Mouse (Mus musculus): Measurements from ENCODE around the gene Tet3. TPM values are rescaled to one million over a fixed set of nuclear protein-coding genes. Genes with fewer than 3 reads are reported as not detected.

Gene Tet3
- polyA plus RNA-seq, 1 experiment = 2.0 TPM

GRCm38 (mm10) chr6:83439119-83439767 lies 19.6 kb downstream of the Tet3 start:
- Histone ChIP-seq H3K36me3 (ENCODE audit: control insufficient read depth, insufficient read depth, low read length) (no peaks in the 10 kb centered on the region), H3K4me3 (ENCODE audit: control insufficient read depth, low read depth, low read length) (no peak overlapping the region), H3K4me1 (ENCODE audit: control insufficient read depth, insufficient read depth, low read length) (peaks cover 17% of the 10 kb centered on the region), H3K27me3 (ENCODE audit: control insufficient read depth, insufficient read depth, low read length) (no peaks in the 10 kb centered on the region), H3K27ac (ENCODE audit: control insufficient read depth, insufficient read depth, low read depth, low read length) (no peak overlapping the region)
- TF ChIP-seq CTCF (IDR thresholded peaks at IDR 0.05; ENCODE audit: control insufficient read depth, insufficient read depth, insufficient replicate concordance, low read depth, low read length) (no peak), POLR2A (IDR thresholded peaks at IDR 0.05; ENCODE audit: control insufficient read depth, low read depth, low read length) (no peak)

GRCm38 (mm10) chr6:83438584-83438983 lies 20.3 kb downstream of the Tet3 start:
- peaks cover 17% of the 10 kb centered on the region for H3K4me1 ChIP-seq (ENCODE audit: control insufficient read depth, insufficient read depth, low read length)
- no peak for TF ChIP-seq CTCF (IDR thresholded peaks at IDR 0.05; ENCODE audit: control insufficient read depth, insufficient read depth, insufficient replicate concordance, low read depth, low read length)
- TF ChIP-seq POLR2A (IDR thresholded peaks at IDR 0.05; ENCODE audit: control insufficient read depth, low read depth, low read length) = no peak
- H3K27ac ChIP-seq (ENCODE audit: control insufficient read depth, insufficient read depth, low read depth, low read length) = no peak overlapping the region
- H3K36me3 ChIP-seq (ENCODE audit: control insufficient read depth, insufficient read depth, low read length) = no peaks in the 10 kb centered on the region
- H3K27me3 ChIP-seq (ENCODE audit: control insufficient read depth, insufficient read depth, low read length) = no peaks in the 10 kb centered on the region
- H3K4me3 ChIP-seq (ENCODE audit: control insufficient read depth, low read depth, low read length) = no peak overlapping the region

- Histone ChIP-seq H3K27me3 (ENCODE audit: control insufficient read depth, insufficient read depth, low read length) (no peaks in the 10 kb centered on the region), H3K36me3 (ENCODE audit: control insufficient read depth, insufficient read depth, low read length) (no peaks in the 10 kb centered on the region), H3K4me3 (ENCODE audit: control insufficient read depth, low read depth, low read length) (no peak overlapping the region), H3K4me1 (ENCODE audit: control insufficient read depth, insufficient read depth, low read length) (peaks cover 17% of the 10 kb centered on the region), H3K27ac (ENCODE audit: control insufficient read depth, insufficient read depth, low read depth, low read length) (no peak overlapping the region)
- no peak for TF ChIP-seq CTCF (IDR thresholded peaks at IDR 0.05; ENCODE audit: control insufficient read depth, insufficient read depth, insufficient replicate concordance, low read depth, low read length)
- TF ChIP-seq POLR2A (IDR thresholded peaks at IDR 0.05; ENCODE audit: control insufficient read depth, low read depth, low read length) = no peak
Measured at GRCm38 (mm10) chr6:83437802-83438201, 21.1 kb downstream of the Tet3 start.

GRCm38 (mm10) chr6:83437225-83437624 lies 21.7 kb downstream of the Tet3 start:
- Histone ChIP-seq H3K27me3 (ENCODE audit: control insufficient read depth, insufficient read depth, low read length) (no peaks in the 10 kb centered on the region), H3K27ac (ENCODE audit: control insufficient read depth, insufficient read depth, low read depth, low read length) (no peak overlapping the region), H3K36me3 (ENCODE audit: control insufficient read depth, insufficient read depth, low read length) (no peaks in the 10 kb centered on the region), H3K4me3 (ENCODE audit: control insufficient read depth, low read depth, low read length) (no peak overlapping the region), H3K4me1 (ENCODE audit: control insufficient read depth, insufficient read depth, low read length) (peaks cover 14% of the 10 kb centered on the region)
- TF ChIP-seq POLR2A (IDR thresholded peaks at IDR 0.05; ENCODE audit: control insufficient read depth, low read depth, low read length) = no peak
- TF ChIP-seq CTCF (IDR thresholded peaks at IDR 0.05; ENCODE audit: control insufficient read depth, insufficient read depth, insufficient replicate concordance, low read depth, low read length) = no peak

- H3K4me1 ChIP-seq (ENCODE audit: control insufficient read depth, insufficient read depth, low read length) = peaks cover 8% of the 10 kb centered on the region
- H3K4me3 ChIP-seq (ENCODE audit: control insufficient read depth, low read depth, low read length) = no peak overlapping the region
- H3K36me3 ChIP-seq (ENCODE audit: control insufficient read depth, insufficient read depth, low read length) = no peaks in the 10 kb centered on the region
- no peaks in the 10 kb centered on the region for H3K27me3 ChIP-seq (ENCODE audit: control insufficient read depth, insufficient read depth, low read length)
- no peak for TF ChIP-seq CTCF (IDR thresholded peaks at IDR 0.05; ENCODE audit: control insufficient read depth, insufficient read depth, insufficient replicate concordance, low read depth, low read length)
- no peak for TF ChIP-seq POLR2A (IDR thresholded peaks at IDR 0.05; ENCODE audit: control insufficient read depth, low read depth, low read length)
- no peak overlapping the region for H3K27ac ChIP-seq (ENCODE audit: control insufficient read depth, insufficient read depth, low read depth, low read length)
Measured at GRCm38 (mm10) chr6:83436547-83436946, 22.3 kb downstream of the Tet3 start.

- no peaks in the 10 kb centered on the region for H3K36me3 ChIP-seq (ENCODE audit: control insufficient read depth, insufficient read depth, low read length)
- H3K27me3 ChIP-seq (ENCODE audit: control insufficient read depth, insufficient read depth, low read length) = no peaks in the 10 kb centered on the region
- TF ChIP-seq POLR2A (IDR thresholded peaks at IDR 0.05; ENCODE audit: control insufficient read depth, low read depth, low read length) (no peak), CTCF (IDR thresholded peaks at IDR 0.05; ENCODE audit: control insufficient read depth, insufficient read depth, insufficient replicate concordance, low read depth, low read length) (no peak)
- H3K4me3 ChIP-seq (ENCODE audit: control insufficient read depth, low read depth, low read length) = no peak overlapping the region
- no peak overlapping the region for H3K27ac ChIP-seq (ENCODE audit: control insufficient read depth, insufficient read depth, low read depth, low read length)
- peaks cover 2% of the 10 kb centered on the region; the same call in 1 of the 2 replicates for H3K4me1 ChIP-seq (ENCODE audit: control insufficient read depth, insufficient read depth, low read length)
Measured at GRCm38 (mm10) chr6:83435174-83435573, 23.7 kb downstream of the Tet3 start.

GRCm38 (mm10) chr6:83433546-83433945 lies 25.3 kb downstream of the Tet3 start:
- no peaks in the 10 kb centered on the region for H3K27me3 ChIP-seq (ENCODE audit: control insufficient read depth, insufficient read depth, low read length)
- H3K27ac ChIP-seq (ENCODE audit: control insufficient read depth, insufficient read depth, low read depth, low read length) = no peak overlapping the region
- no peak overlapping the region for H3K4me3 ChIP-seq (ENCODE audit: control insufficient read depth, low read depth, low read length)
- TF ChIP-seq CTCF (IDR thresholded peaks at IDR 0.05; ENCODE audit: control insufficient read depth, insufficient read depth, insufficient replicate concordance, low read depth, low read length) (no peak), POLR2A (IDR thresholded peaks at IDR 0.05; ENCODE audit: control insufficient read depth, low read depth, low read length) (no peak)
- no peaks in the 10 kb centered on the region for H3K4me1 ChIP-seq (ENCODE audit: control insufficient read depth, insufficient read depth, low read length)
- no peaks in the 10 kb centered on the region for H3K36me3 ChIP-seq (ENCODE audit: control insufficient read depth, insufficient read depth, low read length)
